Mouse (Mus musculus): ENCODE measurements around the gene Mapk12.

DNA sequence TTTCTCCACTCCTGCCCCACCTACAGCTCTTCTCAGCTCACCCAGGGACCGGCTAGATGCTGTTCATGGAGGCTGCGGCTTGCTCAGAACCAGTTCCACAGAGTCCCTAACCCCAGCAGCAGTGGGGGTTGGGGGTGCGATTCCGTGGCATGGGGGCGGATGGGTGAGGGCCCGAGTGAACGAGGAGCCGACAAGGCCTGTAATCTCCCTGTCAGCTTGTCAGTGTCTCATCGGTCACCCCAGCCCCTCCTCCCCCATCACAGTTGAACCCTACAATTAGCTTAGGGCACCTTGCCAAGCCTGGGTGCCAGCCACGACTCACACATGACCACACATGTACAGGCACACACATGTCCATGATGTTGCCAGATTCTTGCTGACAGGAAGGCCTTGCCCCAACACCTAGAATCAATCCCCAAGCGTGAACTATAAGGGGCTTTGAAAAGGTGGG is 34.4 kb upstream of the Mapk12 start:
- TF ChIP-seq CTCF (IDR thresholded peaks at IDR 0.05) (no peak), EP300 (IDR thresholded peaks at IDR 0.05) (no peak)
